Mouse (Mus musculus) ES-Bruce4 (cell line): ENCODE data around the gene Pdp2. TPM values are rescaled to one million over a fixed set of nuclear protein-coding genes. Genes with fewer than 3 reads are reported as not detected.

ENCODE experiments used
- H3K27ac ChIP-seq: 2 replicates; pipeline ENCODE4 v1.5.1; 2012; ENCODE audit warnings: low read length, inconsistent platforms; ENCODE audit not compliant: insufficient read depth
- H3K27me3 ChIP-seq: 2 replicates; pipeline ENCODE4 v1.6.1; 2012; ENCODE audit warnings: mild to moderate bottlenecking, low read length, inconsistent platforms; ENCODE audit not compliant: control insufficient read depth, poor library complexity, insufficient read depth, severe bottlenecking
- H3K36me3 ChIP-seq: 2 replicates; pipeline ENCODE4 v1.6.1; 2012; ENCODE audit warnings: inconsistent platforms, mild to moderate bottlenecking, low read length, moderate library complexity; ENCODE audit not compliant: control insufficient read depth, poor library complexity, insufficient read depth, severe bottlenecking
- H3K4me1 ChIP-seq: one replicate; pipeline ENCODE4 v1.8.1; 2011; ENCODE audit warnings: low read length; ENCODE audit not compliant: control insufficient read depth, insufficient read depth
- H3K4me3 ChIP-seq: 2 replicates; pipeline ENCODE4 v1.5.1; 2011; ENCODE audit warnings: low read depth, mild to moderate bottlenecking, low read length
- H3K9ac ChIP-seq: 2 replicates; pipeline ENCODE4 v1.6.1; 2012; ENCODE audit warnings: low read depth, mild to moderate bottlenecking, inconsistent platforms; ENCODE audit not compliant: poor library complexity, severe bottlenecking
- H3K9me3 ChIP-seq: replicated peaks from 2 replicates; pipeline ENCODE4 v1.6.1; 2012; ENCODE audit warnings: mild to moderate bottlenecking, low read length, inconsistent platforms; ENCODE audit not compliant: control insufficient read depth, poor library complexity, insufficient read depth, severe bottlenecking
- CTCF ChIP-seq: IDR thresholded peaks from one replicate; pipeline ENCODE4 v1.8.1; 2011; ENCODE audit warnings: low read depth, low read length
- EP300 ChIP-seq: IDR thresholded peaks from 2 replicates; pipeline ENCODE4 v1.6.1; 2011; ENCODE audit warnings: low read depth, low read length; ENCODE audit not compliant: insufficient read depth
- POLR2A ChIP-seq: IDR thresholded peaks from one replicate; pipeline ENCODE4 v1.8.1; 2011; ENCODE audit warnings: low read length; ENCODE audit not compliant: insufficient read depth
- polyA plus RNA-seq: library from polyadenylated mRNA; stranded (reverse); fragments of >200 nt; gene quantifications from 2 replicates; pipeline ENCODE4 v1.2.4, GENCODE M21; 2011; ENCODE audit warnings: low read depth; ENCODE audit not compliant: missing spikeins, insufficient read depth, insufficient read length

Gene Pdp2
- polyA plus RNA-seq, 1 experiment, result 13.0 TPM

DNA sequence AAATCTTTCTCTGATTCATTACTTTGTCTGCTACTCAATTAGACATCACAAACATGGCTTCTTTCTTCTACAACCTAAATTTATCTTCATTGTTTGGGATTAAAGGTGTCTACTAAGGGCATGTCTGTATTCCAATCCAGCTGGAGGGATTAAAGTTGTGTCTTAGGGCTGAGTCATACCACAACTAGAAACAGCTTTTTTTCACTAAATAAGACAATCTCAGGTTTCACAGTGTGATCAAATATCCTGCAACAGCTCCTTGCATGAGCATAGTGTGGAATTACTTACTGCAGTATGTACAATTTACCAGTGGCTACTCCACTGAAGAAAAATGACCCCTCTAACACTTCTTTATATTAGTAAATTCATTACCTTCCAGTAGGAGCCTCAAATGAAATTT is 30.5 kb upstream of the Pdp2 start:
- Histone ChIP-seq H3K27me3 (no peaks in the 10 kb centered on the region), H3K9me3 (no peaks in the 10 kb centered on the region), H3K9ac (no peak overlapping the region), H3K4me1 (no peaks in the 10 kb centered on the region), H3K36me3 (no peaks in the 10 kb centered on the region), H3K4me3 (no peak overlapping the region), H3K27ac (no peak overlapping the region)
- TF ChIP-seq CTCF (no peak), EP300 (no peak), POLR2A (no peak)

DNA sequence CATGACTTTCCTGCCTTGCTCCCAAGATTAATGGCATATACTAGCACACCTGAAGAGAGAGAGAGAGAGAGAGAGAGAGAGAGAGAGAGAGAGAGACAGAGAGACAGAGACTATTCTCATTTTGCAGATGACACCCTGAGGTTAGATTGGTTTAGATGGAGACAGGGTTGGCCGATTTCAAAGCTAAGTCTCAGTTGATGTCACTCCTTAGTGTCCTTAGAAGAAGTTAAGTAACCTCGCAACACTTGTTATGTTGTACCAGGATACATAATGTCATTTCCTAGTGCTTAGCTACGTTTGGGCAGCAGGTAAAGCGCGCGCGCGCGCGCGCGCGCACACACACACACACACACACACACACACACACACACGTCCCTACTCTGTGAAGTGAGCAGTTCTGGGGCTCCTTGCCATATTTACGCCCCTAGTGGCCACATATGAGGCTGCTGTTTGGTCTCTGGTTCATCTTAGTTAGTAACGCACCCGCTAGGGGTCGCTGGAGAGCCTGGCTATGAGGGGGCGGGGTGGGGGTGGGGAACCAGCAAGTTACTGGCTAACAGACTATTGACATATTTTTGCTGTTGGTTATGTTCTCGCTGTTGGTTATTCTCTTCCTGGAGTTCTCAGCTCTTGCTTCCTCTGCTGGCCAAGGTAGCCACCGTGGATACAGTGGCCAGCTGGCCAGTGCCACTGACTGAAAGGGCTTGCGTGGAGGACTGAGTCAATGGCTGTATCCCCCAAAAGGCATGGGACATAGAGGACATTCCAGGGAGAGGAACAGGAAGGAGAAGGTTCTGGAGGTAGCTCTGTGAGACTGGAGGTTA is 26.4 kb upstream of the Pdp2 start:
- H3K27ac ChIP-seq, result no peak overlapping the region
- H3K9me3 ChIP-seq, result no peaks in the 10 kb centered on the region
- no peak overlapping the region for H3K4me3 ChIP-seq
- no peaks in the 10 kb centered on the region for H3K27me3 ChIP-seq
- TF ChIP-seq CTCF (peak; percentile 81), POLR2A (no peak)
- no peak overlapping the region for H3K9ac ChIP-seq
- no peaks in the 10 kb centered on the region for H3K4me1 ChIP-seq
- no peaks in the 10 kb centered on the region for H3K36me3 ChIP-seq

DNA sequence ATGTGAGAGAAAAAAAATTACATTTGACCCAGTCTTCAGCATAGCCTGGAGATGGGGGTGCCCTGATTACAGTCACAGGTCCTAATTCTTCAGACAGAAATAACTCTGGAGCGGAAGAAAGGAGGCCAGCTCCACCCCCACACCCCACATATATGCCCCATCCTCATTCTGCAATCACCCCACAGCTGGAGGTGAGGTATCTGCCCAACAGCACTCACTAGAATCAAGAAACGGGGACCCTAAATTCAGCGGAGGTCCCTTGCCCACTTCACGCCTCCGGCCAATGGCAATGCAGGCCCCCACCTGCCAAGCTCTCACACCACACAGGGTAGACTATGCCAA is 25.8 kb upstream of the Pdp2 start:
- TF ChIP-seq CTCF, result no peak
- TF ChIP-seq POLR2A, result no peak
- H3K27ac ChIP-seq, result no peak overlapping the region
- no peaks in the 10 kb centered on the region for H3K27me3 ChIP-seq
- no peak overlapping the region for H3K4me3 ChIP-seq
- no peaks in the 10 kb centered on the region for H3K36me3 ChIP-seq
- no peaks in the 10 kb centered on the region for H3K4me1 ChIP-seq
- no peaks in the 10 kb centered on the region for H3K9me3 ChIP-seq
- no peak overlapping the region for H3K9ac ChIP-seq

DNA sequence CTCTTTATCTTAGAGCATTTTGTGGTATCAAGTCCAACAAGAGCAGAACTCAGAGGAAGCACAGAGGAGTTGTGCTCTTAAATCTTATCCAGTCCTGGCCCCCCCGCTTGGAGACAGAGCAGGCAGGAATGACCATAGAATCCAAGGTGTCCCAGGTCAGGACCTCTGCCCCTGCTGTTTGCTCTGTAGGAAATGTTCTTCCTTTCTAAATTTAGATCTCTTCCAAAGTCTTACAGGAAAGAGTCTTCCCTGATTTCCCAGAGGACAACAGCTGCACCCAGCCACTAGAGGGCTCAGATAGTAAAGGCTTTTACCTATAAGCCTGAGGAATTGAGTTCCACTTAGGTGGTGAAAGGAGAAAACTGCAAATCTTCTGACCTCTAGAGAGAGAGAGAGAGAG is 21.7 kb upstream of the Pdp2 start:
- Histone ChIP-seq H3K27ac (no peak overlapping the region), H3K9me3 (no peaks in the 10 kb centered on the region), H3K27me3 (no peaks in the 10 kb centered on the region), H3K4me1 (no peaks in the 10 kb centered on the region), H3K4me3 (no peak overlapping the region), H3K9ac (no peak overlapping the region), H3K36me3 (no peaks in the 10 kb centered on the region)
- TF ChIP-seq CTCF, result no peak
- TF ChIP-seq EP300, result no peak
- TF ChIP-seq POLR2A, result no peak

DNA sequence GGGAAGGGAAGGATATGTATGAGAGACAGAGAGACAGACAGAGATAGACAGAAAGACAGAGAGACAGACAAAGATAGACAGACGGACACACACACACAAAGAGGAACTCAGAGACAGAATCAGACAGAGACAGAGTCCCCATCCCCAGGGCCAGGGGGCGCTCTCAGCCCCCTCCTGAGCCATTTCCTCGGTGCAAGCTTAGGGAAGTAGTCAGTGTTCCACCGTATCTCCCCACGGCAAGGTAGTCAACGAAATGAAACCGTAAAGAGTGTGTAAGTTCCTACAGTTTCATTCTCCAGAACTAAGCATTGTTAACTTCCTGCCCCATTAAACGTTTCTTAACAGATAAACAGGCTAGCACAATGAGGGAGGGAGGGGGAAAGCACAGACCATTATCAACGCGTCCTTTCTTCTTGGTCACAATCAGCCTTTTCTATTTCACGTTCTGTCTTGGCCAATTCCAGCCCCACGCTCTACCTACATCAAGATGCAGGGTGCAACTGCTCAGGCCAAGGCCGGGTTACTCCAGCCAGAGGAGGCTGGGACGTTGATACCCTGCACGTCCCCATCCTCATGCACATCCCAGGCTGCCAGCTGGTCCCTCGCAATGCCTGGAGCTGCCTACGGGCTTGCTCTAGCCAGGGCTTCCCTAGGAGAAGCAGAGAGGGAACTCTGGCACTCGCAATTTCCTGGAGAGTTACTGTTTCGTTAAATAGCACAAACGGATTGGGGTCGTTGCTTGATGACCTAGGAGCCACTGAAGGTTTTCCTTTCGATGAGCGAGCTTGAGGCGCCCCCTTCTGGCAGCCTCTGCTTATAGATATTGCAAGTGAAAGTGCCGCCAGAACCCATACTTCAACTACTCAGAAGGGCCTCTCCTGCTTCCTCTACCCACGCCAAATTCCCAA is 20.6 kb upstream of the Pdp2 start:
- H3K27me3 ChIP-seq, result no peaks in the 10 kb centered on the region
- H3K9me3 ChIP-seq, result no peaks in the 10 kb centered on the region
- H3K27ac ChIP-seq, result no peak overlapping the region
- peak overlapping the region; percentile 4; the same call in 1 of the 2 replicates for H3K9ac ChIP-seq
- peak; percentile 76 for TF ChIP-seq CTCF
- TF ChIP-seq POLR2A, result no peak
- H3K4me1 ChIP-seq, result no peaks in the 10 kb centered on the region
- H3K4me3 ChIP-seq, result peak overlapping the region; percentile 67
- H3K36me3 ChIP-seq, result no peaks in the 10 kb centered on the region

DNA sequence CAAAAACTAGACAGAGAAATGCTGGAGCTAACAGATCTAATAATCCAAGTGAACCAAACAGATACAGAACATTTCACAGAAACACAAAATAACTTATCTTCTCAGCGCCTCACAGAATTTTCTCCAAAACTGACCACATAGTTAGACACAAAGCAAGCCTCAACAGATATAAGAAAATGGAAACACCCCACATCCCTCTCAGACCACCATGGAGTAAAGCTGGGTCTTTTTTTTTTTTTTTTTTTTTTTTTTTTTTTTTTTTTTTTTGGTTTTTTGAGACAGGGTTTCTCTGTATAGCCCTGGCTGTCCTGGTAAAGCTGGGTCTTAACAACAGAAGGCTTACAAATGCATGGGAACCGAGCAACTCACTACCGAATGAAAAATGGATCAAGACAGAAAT is 14.4 kb upstream of the Pdp2 start:
- Histone ChIP-seq H3K27ac (no peak overlapping the region), H3K4me1 (no peaks in the 10 kb centered on the region), H3K27me3 (no peaks in the 10 kb centered on the region), H3K36me3 (no peaks in the 10 kb centered on the region), H3K9ac (no peak overlapping the region), H3K9me3 (no peaks in the 10 kb centered on the region), H3K4me3 (no peak overlapping the region)
- TF ChIP-seq POLR2A (no peak), CTCF (no peak)
